Mouse (Mus musculus) heart, embryonic 11.5 days (tissue): ENCODE measurements around the gene Crtap. TPM values are rescaled to one million over a fixed set of nuclear protein-coding genes. Genes with fewer than 3 reads are reported as not detected.
"Not testable (repeated sequence)": the region's sequence is repeated elsewhere in the genome, so short reads cannot be mapped to it uniquely, and the experiment has no call there.

Experiments used
- ATAC-seq: fragments of 200-750 bp; cut with Nextera tagmentation; replicated peaks from 2 replicates; pipeline ENCODE4 v1.8.0; 2017; ENCODE audit warnings: moderate library complexity; ENCODE audit not compliant: insufficient number of reproducible peaks, low FRiP score, low TSS enrichment
- H3K27ac ChIP-seq: fragments of 300-500 bp; sonication (generic); 2 replicates; pipeline ENCODE4 v1.5.1; 2014; ENCODE audit warnings: mild to moderate bottlenecking, low read depth, low read length
- H3K27me3 ChIP-seq: fragments of 300-500 bp; sonication (generic); 2 replicates; pipeline ENCODE4 v1.6.1; 2014; ENCODE audit warnings: mild to moderate bottlenecking, low read length, mixed read lengths; ENCODE audit not compliant: control insufficient read depth, insufficient read depth
- H3K36me3 ChIP-seq: fragments of 300-500 bp; sonication (generic); 2 replicates; pipeline ENCODE4 v1.6.1; 2014; ENCODE audit warnings: mild to moderate bottlenecking, low read length, moderate library complexity, mixed read lengths; ENCODE audit not compliant: control insufficient read depth, insufficient read depth
- H3K4me1 ChIP-seq: fragments of 300-500 bp; sonication (generic); 2 replicates; pipeline ENCODE4 v1.6.1; 2014; ENCODE audit warnings: low read length; ENCODE audit not compliant: control insufficient read depth, insufficient read depth
- H3K4me2 ChIP-seq: fragments of 300-500 bp; sonication (generic); 2 replicates; pipeline ENCODE4 v1.6.1; 2014; ENCODE audit warnings: mild to moderate bottlenecking, moderate library complexity
- H3K4me3 ChIP-seq: fragments of 300-500 bp; sonication (generic); 2 replicates; pipeline ENCODE4 v1.5.1; 2014; ENCODE audit warnings: low read depth, low read length
- H3K9ac ChIP-seq: fragments of 300-500 bp; sonication (generic); 2 replicates; pipeline ENCODE4 v1.6.1; 2014; ENCODE audit warnings: mild to moderate bottlenecking, low read depth, low read length, moderate library complexity
- H3K9me3 ChIP-seq: fragments of 300-500 bp; sonication (generic); replicated peaks from 2 replicates; pipeline ENCODE4 v1.6.1; 2016; ENCODE audit warnings: low read length; ENCODE audit not compliant: control insufficient read depth
- WGBS: fragments of 180-500 bp; shearing (Covaris S2); extraction: QIAGEN DNeasy Blood & Tissue Kit; methylation state at CpG from one replicate; pipeline ENCODE4 v1.1.7; 2014; ENCODE audit not compliant: insufficient replicate concordance; 5-methylcytosine and 5-hydroxymethylcytosine counted together
- polyA plus RNA-seq: library from polyadenylated mRNA; unstranded; fragments of >200 nt; fragmentation: Nextera tagmentation; extraction: Ambion mirVana; gene quantifications from 2 replicates; pipeline ENCODE4 v1.2.1, GENCODE M21; 2014

Crtap gene
- polyA plus RNA-seq, 1 experiment from 2014 or later = 129 TPM

GRCm38 (mm10) chr9:114379871-114380270 lies 10.6 kb downstream of the Crtap start:
- H3K9me3 ChIP-seq = no peaks in the 10 kb centered on the region
- WGBS = 76% methylated on average over 12 of the region's 12 CpGs

GRCm38 (mm10) chr9:114377168-114377567 lies 13.3 kb downstream of the Crtap start:
- H3K4me3 ChIP-seq = no peak overlapping the region
- H3K36me3 ChIP-seq = peaks cover 9% of the 10 kb centered on the region; the same call in 1 of the 2 replicates
- H3K27ac ChIP-seq = no peak overlapping the region
- no peaks in the 10 kb centered on the region for H3K27me3 ChIP-seq
- H3K4me1 ChIP-seq = no peaks in the 10 kb centered on the region; the same call in 1 of the 2 replicates
- H3K4me2 ChIP-seq = no peak overlapping the region
- WGBS = 75% methylated on average over 10 of the region's 10 CpGs
- 0 out of 2 replicates have a peak, but pooled peaks have one; percentile 42 for ATAC-seq
- no peak overlapping the region for H3K9ac ChIP-seq
- no peaks in the 10 kb centered on the region for H3K9me3 ChIP-seq

More at GRCm38 (mm10) chr9:114379871-114380270, 10.6 kb downstream of the Crtap start:
- Histone ChIP-seq H3K4me1 (no peaks in the 10 kb centered on the region; the same call in 1 of the 2 replicates), H3K4me3 (no peak overlapping the region), H3K27ac (no peak overlapping the region), H3K9ac (no peak overlapping the region), H3K36me3 (peaks cover 10% of the 10 kb centered on the region; the same call in 1 of the 2 replicates), H3K4me2 (no peak overlapping the region), H3K27me3 (no peaks in the 10 kb centered on the region)
- ATAC-seq = no peak

GRCm38 (mm10) chr9:114375276-114375962 lies 15.1 kb downstream of the Crtap start:
- H3K9ac ChIP-seq = no peak overlapping the region
- 80% methylated on average over 10 of the region's 10 CpGs for WGBS
- H3K4me1 ChIP-seq = no peaks in the 10 kb centered on the region; the same call in 1 of the 2 replicates
- H3K4me3 ChIP-seq = no peak overlapping the region
- no peak overlapping the region for H3K27ac ChIP-seq
- H3K4me2 ChIP-seq = no peak overlapping the region
- peaks cover 7% of the 10 kb centered on the region; the same call in 1 of the 2 replicates for H3K36me3 ChIP-seq
- no peaks in the 10 kb centered on the region for H3K9me3 ChIP-seq
- no peaks in the 10 kb centered on the region for H3K27me3 ChIP-seq
- no peak for ATAC-seq

GRCm38 (mm10) chr9:114371717-114372116 lies 18.8 kb downstream of the Crtap start:
- not testable (repeated sequence) for H3K4me3 ChIP-seq, H3K4me2 ChIP-seq, H3K36me3 ChIP-seq, H3K9me3 ChIP-seq, H3K4me1 ChIP-seq, H3K27me3 ChIP-seq, ATAC-seq, H3K27ac ChIP-seq, H3K9ac ChIP-seq
- 30% methylated on average over 5 of the region's 5 CpGs for WGBS

- H3K27me3 ChIP-seq, H3K4me2 ChIP-seq, H3K27ac ChIP-seq, H3K4me3 ChIP-seq, ATAC-seq, H3K9me3 ChIP-seq, H3K4me1 ChIP-seq, H3K9ac ChIP-seq, H3K36me3 ChIP-seq: not testable (repeated sequence)
- 56% methylated on average over 5 of the region's 5 CpGs for WGBS
Measured at GRCm38 (mm10) chr9:114369389-114369788, 21.1 kb downstream of the Crtap start.

GRCm38 (mm10) chr9:114368471-114368858 lies 22.0 kb downstream of the Crtap start:
- 10% methylated on average over 12 of the region's 12 CpGs for WGBS
- Histone ChIP-seq H3K27ac (no peak overlapping the region), H3K9ac (peak overlapping the region; percentile 75), H3K4me3 (peak overlapping the region; percentile 51), H3K36me3 (no peaks in the 10 kb centered on the region), H3K27me3 (no peaks in the 10 kb centered on the region), H3K4me1 (no peaks in the 10 kb centered on the region), H3K4me2 (peak overlapping the region; percentile 86), H3K9me3 (no peaks in the 10 kb centered on the region)
- 0 out of 2 replicates have a peak, but pooled peaks have one; percentile 9 for ATAC-seq

GRCm38 (mm10) chr9:114367783-114368470 lies 22.5 kb downstream of the Crtap start:
- H3K27me3 ChIP-seq = no peaks in the 10 kb centered on the region
- no peak overlapping the region for H3K27ac ChIP-seq
- peak overlapping the region; percentile 86 for H3K4me2 ChIP-seq
- H3K36me3 ChIP-seq = no peaks in the 10 kb centered on the region
- H3K9me3 ChIP-seq = no peaks in the 10 kb centered on the region
- WGBS = under 1% methylated on average over 48 of the region's 48 CpGs
- H3K9ac ChIP-seq = peak overlapping the region; percentile 75
- ATAC-seq = peak; percentile 49; the same call in 1 of the 2 replicates
- H3K4me1 ChIP-seq = no peaks in the 10 kb centered on the region
- H3K4me3 ChIP-seq = peak overlapping the region; percentile 51

GRCm38 (mm10) chr9:114329855-114330254 lies 60.6 kb downstream of the Crtap start, which contains the start of gene Bcl2a1c:
Gene Bcl2a1c, plus strand, starts transcription at chr9:114330135.
- not testable (repeated sequence) for ATAC-seq, H3K9ac ChIP-seq, H3K4me3 ChIP-seq, H3K27ac ChIP-seq, H3K36me3 ChIP-seq, H3K4me2 ChIP-seq, H3K9me3 ChIP-seq, H3K27me3 ChIP-seq, H3K4me1 ChIP-seq
- 56% methylated on average over 9 of the region's 9 CpGs for WGBS
